Mouse (Mus musculus) induced T-regulatory cell, adult 2 months (primary cell): ENCODE data around the gene Sema4c.

ENCODE experiments used
- DNase-seq: peaks from one replicate; pipeline ENCODE4 v3.0.0-alpha.2; 2012; ENCODE audit warnings: low read depth

Gene Sema4c

GRCm38 (mm10) chr1:36535477-36536396 lies 22.4 kb downstream of the Sema4c start:
- DNase-seq: no peak

- peak; percentile 15 for DNase-seq
Observed at GRCm38 (mm10) chr1:36534595-36535058, 23.5 kb downstream of the Sema4c start.

- DNase-seq: no peak
Observed at GRCm38 (mm10) chr1:36533546-36533945, 24.6 kb downstream of the Sema4c start.

DNA sequence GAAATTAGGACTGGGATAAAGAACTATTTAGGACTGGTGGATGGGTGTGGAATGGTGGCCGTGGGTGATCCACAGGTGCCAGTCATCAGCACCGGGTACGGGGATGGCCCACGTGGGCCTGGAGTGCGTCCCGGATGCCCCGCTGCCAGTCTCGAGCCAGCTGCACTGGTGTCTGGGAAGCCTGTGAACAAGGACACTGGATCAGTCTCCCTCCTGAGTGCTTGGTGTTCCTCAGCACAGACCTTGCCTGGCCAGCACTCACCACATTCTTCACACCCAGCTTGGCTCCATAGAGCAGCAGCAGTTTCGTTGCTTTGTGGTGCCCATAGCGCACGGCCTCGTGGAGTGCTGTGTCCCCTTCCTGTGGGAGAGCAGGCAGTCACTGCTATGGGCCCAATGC lies 26.7 kb downstream of the Sema4c start:
- no peak for DNase-seq

- no peak for DNase-seq
Observed at GRCm38 (mm10) chr1:36530962-36531361, 27.2 kb downstream of the Sema4c start.

DNA sequence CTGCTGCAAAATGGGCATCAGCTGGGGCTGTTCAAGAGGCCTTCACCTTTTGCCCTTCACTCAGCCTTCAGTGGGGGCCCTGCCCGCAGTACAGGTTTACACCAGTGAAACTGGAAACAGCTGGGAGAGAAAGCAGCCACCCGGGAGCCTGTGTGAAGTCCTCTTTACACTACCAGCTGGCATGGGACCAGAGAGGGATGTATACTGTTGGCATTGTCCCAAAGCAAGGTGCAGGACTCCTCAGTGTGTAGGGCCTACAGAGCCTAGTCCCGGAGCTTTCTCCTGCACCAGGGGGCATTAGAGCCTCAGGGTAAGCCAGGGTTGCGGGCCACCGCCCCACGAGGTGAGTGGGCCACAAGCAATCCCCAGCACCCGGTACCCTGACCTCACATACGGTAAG lies 27.7 kb downstream of the Sema4c start:
- DNase-seq: no peak

DNA sequence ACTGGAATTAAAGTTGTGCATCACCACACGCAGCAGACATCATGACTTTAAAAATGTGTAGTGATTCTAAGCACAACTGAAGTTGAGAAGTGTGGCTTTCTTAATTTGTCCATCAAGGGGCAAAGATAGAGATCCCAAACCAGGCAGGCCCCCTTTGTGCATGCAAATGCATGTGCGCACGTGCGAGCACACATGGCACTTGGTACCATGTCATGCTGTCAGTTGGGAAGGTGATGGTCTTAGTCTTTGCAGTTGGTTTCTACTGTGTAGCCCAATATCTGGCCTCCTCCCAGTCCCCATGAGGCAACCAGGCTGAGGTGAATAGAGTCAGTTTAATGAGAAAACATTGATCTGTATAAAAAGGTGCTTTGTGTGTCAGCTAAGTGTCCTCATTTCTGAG lies 28.3 kb downstream of the Sema4c start:
- DNase-seq: no peak

DNA sequence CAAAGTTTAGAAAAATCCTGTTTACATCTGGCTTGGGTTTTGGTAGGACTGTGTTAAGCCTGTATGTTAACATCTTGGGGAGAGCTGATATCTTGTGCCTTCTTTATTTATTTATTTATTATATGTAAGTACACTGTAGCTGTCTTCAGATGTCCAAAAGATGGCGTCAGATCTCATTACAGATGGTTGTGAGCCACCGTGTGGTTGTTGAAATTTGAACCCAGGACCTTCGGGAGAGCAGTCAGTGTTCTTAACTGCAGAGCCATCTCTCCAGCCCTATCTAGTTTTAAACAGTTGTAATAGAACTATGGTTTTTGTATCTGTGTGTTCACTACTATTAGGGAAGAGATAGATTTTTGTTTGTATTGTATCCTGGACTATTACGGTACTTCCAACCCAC lies 28.9 kb downstream of the Sema4c start:
- DNase-seq: no peak

DNA sequence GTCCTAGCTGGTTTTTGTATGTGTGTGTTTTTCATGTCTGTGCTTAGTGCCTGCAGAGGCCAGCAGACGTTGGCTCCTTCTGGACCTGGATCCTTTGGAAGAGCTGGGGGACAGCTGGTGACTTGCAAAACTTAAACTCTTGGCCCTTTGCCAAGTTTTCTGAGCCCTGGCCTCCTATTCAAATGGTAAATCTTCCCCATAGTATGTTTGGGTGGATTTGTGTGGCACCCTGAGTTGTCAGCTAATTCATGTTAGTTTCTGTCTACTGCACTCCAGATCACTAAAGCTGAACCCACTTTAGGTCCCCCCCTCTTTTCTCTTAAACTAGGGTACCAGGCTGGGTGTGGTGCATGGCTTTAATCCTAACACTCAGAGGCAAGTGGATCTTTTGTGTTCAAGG lies 29.8 kb downstream of the Sema4c start:
- no peak for DNase-seq

DNA sequence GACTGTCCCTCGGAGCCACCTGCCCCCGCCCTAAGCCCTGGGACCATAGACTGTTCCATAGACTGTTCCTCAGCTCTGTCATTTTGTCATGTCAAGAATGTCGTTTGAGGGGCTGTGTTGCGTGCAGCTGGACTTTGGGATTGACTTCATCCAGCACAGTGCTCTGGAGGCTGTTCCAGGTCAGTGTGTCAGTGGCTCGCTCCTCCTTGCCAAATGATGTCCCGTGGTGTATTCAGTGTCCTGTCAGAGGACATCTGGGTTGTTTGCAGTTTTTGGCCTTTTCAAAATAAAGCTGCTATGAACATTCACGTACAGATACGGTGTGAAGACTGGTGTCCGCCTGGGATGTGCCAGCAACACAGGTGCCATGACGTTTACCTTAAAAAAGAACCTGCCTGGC lies 31.2 kb downstream of the Sema4c start:
- no peak for DNase-seq

GRCm38 (mm10) chr1:36525774-36526173 lies 32.4 kb downstream of the Sema4c start:
- no peak for DNase-seq

DNA sequence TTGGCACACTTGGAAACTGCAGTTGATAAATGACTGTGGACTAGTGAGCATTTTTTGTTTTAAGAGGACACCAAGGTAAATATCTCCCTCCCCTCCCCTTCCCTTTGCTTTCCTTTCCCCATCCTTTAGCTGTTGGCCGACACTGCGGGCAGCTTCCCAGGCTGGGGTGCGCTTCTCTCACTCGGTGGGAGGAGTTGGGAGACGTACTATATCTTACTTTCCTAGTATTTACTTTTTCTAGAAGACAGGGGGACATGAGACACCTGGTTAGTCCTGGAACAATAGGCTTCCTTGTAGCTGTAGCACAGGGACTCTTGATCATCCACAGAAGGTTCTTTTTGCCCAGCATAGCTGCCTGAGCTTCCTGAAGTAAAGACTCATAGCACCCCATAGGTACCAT lies 34.1 kb downstream of the Sema4c start:
- DNase-seq: no peak

- no peak for DNase-seq
Observed at GRCm38 (mm10) chr1:36523332-36524013, 34.7 kb downstream of the Sema4c start.

DNA sequence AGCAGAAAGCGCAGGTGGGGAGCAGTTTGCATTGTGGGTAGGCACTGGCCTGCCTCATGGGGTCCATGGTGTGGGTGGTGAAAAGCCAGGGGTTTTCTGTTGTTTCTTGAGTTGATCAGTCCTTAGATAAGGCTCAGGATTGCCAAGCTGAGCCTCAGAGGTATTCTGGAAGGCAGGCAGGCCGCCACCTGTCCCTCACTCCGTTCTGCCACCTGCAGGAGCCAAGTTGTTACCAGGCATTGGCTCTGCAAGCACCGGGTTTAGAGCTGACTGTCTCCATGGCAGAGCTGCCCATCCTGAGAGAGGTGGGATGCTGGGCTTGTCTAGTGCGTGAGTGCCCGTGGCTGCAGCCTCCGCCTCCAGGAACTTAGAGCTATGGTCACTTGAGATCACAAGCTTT lies 35.9 kb downstream of the Sema4c start:
- no peak for DNase-seq

GRCm38 (mm10) chr1:36519626-36520025 lies 38.5 kb downstream of the Sema4c start:
- no peak for DNase-seq

GRCm38 (mm10) chr1:36518259-36518658 lies 39.9 kb downstream of the Sema4c start:
- DNase-seq: no peak

DNA sequence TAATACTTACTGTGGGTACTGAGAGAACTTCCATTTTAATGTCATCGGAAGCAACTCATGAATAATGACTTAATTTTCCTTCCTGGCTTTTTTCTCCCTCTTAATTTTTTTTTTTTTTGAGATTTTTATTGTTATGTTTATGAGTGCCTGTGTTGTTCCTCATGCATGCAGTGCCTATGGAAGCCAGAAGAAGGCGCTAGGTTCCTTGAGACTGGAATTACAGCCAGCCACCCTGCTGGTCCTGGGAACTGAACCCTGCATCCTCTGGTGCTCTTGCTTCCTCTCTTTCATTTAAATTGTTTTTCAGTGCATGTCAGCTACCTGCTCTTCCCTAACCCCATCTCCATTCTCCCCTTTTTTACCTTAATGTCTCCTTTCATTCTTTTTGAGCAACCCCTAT lies 44.4 kb downstream of the Sema4c start:
- DNase-seq: peak; percentile 38

DNA sequence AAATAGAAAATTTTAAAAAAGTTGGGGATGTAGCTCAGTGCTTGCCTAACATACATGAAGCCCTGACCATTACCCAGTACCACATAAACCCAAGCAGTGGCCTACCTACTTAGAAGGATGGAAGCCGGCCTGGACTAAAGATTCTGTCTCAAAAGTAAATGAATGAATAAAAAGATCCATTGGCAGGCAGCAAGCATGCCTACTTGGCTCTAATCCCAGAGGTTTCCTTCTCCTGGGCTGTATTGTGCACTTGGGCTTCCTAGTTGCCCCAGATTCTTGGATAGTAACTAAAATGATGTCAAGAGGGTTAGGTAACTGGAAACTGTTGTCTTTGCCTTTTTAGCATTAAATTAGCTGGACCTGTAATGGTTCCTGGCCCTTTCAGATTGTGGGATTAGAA lies 44.8 kb downstream of the Sema4c start:
- DNase-seq: no peak

DNA sequence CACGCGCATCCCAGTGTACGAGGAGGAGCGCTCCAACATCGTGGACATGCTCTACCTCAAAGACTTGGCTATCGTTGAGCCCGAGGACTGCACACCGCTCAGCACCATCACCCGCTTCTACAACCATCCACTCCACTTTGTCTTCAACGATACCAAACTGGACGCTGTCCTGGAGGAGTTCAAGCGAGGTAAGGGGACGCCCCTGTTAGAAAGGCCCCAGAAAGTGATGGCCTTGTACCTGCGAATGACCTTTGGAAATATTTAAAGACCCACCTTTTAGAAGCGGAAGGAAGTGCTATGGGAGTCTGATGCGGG lies 45.2 kb downstream of the Sema4c start:
- DNase-seq: no peak

DNA sequence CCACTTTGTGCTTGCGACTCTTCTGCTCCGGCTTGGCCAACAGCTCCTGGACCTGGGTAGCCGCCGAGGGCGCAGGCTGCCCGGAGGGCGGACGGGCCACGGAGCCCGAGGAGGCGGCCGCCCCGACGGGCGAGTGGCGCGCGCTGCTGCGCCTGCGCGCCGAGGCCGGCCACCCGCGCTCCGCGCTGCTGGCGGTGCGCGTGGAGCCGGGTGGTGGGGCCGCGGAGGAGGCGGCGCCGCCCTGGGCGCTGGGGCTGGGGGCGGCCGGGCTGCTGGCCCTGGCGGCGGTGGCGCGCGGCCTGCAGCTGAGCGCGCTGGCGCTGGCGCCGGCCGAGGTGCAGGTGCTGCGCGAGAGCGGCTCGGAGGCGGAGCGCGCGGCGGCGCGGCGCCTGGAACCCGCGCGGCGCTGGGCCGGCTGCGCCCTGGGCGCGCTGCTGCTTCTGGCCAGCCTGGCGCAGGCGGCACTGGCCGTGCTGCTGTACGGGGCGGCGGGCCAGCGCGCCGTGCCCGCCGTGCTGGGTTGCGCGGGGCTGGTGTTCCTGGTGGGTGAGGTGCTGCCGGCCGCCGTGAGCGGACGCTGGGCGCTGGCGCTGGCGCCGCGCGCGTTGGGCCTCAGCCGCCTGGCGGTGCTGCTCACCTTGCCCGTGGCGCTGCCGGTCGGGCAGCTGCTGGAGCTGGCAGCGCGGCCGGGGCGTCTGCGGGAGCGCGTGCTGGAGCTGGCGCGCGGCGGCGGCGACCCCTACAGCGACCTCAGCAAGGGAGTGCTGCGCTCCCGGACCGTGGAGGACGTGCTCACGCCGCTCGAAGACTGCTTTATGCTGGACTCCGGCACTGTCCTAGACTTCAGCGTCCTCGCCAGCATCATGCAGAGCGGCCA lies 45.8 kb downstream of the Sema4c start:
- DNase-seq: peak; percentile 63

DNA sequence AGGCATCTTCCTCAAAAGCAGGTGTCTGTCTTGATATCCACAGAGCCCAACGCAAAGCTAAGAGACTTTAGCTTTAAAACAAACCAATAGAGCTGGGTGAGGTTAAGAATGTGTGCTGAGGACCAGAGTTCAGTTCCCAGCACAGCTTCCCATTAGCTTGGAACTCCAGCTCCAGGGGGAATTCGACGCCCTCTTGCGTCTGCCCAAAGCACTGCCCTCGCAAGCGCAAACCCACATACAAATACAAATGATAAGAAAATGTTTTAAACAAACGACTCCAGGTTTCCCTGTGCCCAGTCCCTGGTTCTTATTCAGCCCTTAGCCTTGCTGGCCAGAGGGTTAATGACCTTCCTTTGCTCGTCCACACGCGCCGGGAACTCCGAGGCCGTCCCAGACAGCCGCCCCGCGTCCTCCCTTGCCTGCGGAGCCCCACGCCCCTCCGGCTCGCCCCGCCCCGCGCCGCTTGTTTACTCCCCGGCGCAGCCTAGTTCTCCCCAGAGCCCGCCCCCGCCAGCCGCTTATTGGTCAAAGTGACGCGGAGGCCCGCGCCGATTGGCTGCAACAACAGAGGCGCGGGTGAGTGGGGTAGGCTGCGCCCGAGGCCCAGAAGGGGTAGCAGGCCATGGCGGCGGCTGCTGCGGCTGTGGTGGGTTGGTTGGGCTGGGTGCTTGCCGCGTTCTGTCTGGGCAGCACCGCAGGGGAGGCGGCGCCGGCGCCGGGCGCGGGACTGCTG lies 46.7 kb downstream of the Sema4c start, which contains the start of gene Cnnm3:
Cnnm3 (plus strand) TSS at position 579 of the 733 bp plus-strand sequence.
- peak; percentile 99 for DNase-seq

GRCm38 (mm10) chr1:36508238-36508637 lies 49.9 kb downstream of the Sema4c start:
- DNase-seq: no peak
